Mouse (Mus musculus): ENCODE measurements around the gene Ubxn10.

Ubxn10 gene

DNA sequence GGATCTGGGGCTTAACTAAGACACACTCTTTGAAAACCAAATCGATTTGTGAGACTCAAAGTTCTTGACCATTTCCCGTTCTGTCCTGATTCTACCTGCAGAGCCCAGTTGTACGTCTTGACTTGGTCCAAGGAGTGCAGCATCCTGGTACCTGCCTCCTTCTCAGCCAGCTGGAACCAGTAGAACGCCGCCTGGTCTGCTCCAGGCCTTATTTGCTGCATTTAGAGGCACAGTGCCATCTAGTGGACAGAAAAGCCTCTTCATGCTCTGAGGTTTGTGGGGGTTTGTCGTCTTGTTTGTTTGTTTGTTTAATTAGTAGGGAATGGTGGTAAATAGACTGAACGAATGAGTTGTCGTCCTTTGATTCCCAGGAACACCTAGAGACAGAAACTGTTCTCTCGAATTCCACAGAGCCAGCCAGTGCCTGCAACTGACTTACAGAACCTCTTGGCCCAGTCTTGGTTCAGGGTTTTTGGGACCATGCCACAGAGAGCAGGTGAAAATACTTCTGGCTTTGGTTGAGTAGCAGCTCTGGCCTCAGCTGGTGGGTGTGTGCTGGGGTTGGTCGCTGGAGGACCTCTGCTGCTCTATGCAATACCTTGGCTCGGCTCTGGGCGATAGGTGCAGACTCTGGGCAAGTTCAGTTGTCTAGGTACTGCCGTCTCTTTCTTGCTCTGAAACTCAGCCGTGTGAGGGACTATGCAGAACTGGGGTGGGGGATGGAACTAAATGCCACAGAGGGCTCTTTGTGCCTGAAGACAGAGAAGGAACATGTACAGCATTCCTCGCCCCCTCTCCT, 36.6 kb downstream of the Ubxn10 start:
- DNase-seq, result peak in 1 of 2 experiments; percentile 61

DNA sequence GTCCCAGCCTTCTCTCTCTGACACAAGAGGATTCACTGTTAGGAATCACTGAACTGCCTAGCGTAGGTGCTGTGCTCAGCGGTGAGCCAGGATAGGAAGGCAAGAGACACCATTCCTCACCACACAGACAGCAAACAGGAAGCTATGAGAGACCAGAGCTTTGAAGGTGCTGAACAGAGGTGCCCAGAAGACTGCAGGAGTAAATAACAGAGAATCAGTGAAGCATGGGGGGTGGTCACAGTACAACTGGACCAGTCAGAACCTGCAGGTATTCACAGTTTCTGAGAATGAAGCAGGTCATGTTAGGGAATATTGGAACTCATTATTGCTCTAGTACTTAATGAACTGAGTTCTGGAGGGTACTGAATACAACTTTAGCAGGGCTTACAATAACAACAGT, 38.7 kb downstream of the Ubxn10 start:
- no peak for DNase-seq

DNA sequence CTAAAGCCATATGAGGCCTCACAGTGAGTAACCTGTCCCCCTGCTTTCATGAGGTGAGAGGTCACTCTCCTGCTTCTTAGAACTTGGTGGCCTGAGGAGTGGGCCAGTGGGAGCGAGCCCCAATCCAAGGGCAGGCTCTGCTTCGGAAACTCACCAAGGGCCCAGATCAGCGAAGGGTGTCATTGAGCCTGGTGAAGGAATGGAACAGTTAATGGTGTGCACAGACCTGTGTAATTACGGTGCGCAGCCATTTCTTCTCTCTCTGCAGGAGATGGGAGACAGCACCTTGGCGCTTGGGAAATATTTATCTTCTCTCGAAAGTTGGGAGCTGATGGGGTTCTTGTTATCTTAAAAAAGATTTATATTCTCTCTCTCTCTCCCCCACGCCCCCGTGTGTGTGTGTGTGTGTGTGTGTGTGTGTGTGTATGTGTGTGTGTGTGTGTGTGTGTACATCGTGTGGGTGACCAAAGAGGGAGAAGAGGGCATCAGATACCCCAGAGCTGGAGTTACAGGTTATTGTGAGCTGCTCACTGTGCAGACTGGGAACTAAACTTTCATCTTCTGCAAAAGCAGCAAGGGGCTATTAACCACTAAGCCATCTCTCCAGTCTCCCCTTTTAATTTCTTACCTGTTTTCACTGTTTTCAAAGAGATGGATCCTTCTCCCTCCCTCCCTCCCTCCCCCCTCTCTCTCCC, 39.7 kb downstream of the Ubxn10 start:
- no peak for DNase-seq

DNA sequence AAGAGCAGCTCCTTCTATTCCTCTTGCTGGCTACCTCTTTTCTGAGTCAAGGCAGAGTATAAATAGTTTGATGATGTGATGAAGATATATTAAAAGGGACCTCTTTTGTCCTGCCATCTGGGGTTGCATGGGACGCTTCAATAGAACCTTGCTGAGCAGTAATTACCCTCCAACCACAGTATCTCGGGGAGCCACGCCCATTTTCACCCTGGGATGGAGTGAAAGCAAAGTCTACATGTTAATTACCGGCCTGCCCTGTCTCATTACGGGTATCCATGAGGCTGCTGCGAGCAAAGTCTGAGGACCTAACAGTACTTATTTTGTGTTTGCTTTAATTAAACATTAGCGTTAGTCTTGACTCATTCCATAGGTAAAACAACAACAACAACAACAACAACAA, 40.2 kb downstream of the Ubxn10 start:
- DNase-seq, result no peak

DNA sequence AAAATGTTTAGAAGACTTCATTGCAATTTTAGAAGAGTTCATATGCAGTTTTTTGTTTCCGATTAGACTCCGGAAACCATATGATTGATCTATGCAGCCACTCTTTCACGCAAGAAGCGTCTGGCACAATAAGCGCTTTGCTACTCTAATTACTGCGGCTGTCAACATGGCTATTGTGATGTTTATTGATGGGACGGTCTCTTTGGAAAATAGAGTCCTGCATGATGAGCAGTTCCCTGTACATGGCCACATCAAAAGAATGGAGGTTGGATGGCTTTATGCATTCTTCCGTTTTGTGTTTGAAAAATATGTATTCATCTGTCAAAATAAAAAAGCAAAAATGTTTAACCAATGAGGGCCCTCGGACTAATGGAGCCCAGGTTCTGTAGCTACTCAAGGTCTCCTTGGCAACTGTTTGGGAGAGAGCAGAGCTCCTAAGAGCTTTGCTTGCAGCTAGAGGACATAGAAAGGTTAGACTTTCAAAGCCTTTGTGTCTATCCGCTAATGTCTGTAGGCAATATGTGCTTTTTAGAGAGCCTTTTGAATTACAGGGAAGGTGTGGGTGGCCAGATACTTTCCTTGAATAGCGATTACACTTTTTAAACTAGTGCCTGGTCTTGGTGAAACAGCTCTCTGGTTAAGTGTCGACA, 43.8 kb downstream of the Ubxn10 start:
- DNase-seq, result no peak

DNA sequence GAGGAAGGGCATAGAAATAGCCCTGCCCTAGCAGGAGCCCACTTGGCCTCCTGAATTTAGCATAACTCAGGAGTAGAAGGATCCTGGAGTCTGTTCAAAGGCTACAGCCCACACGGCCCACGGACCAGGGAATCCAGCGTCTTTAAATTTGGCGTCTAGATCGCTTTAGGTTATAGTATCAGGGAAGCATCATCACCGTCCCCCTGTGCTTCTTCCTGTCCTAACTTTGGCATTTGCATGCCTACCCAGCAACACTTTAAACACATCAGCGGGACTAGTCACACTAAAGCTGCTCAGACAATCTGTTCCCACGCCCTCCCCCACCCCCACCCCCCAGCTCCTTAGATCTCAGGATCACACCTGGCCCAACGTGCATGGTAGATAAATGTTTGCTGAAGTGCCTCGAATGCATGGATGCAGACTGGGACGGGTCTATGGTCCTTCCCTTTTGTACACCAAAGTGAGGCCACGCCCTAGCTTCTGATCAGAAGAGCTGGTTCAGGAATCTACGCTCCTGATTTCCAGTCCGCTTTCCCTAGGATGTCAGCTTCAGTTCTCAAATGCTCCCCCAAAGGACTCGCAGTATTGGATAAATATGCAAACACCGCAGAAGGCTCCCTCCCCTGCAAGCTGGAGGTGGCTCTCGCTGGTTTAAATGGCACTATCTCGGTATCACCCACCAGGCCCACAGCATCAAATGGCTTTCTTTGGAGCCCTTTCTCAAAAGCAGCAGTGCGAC, 45.4 kb downstream of the Ubxn10 start:
- DNase-seq, result no peak

DNA sequence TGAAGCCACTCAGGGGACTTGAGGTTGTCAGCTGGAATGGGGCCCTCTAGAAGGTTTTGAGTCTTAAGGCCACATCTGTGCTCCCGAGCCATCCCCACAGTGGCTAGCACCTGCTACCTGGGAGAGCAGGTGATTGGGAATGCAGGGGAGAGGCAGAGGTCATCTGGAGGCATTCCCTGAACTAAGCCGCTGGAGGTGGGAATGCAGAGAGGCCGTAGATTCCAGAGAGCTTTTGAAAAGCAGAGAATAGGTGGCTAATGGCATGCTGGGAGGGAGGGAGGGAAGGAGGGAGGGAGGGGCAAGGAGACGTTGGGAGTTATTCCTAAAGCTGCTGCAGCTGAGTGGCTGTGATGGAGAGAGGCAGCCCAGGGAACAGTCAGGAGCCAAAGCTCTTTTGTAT, 46.4 kb downstream of the Ubxn10 start:
- no peak for DNase-seq

DNA sequence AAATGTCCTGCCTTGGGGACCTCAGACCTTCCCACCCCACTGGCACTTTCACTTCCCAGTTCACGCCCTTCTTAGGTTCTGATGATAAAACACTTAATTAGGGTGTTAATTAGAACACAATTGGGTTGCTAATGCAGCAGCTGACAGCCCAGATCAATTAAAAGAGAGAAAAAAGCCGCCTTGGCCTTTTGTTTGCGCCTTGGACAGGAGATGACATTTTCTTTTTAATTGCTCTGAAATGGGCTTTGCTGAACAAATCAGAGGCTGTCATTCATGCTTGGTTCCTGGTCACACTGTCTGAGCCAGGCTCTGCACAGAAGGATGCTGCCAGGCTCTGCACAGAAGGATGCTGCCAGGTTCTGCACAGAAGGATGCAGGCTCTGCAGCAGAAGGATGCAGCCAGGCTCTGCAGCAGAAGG, 47.9 kb downstream of the Ubxn10 start:
- no peak for DNase-seq

DNA sequence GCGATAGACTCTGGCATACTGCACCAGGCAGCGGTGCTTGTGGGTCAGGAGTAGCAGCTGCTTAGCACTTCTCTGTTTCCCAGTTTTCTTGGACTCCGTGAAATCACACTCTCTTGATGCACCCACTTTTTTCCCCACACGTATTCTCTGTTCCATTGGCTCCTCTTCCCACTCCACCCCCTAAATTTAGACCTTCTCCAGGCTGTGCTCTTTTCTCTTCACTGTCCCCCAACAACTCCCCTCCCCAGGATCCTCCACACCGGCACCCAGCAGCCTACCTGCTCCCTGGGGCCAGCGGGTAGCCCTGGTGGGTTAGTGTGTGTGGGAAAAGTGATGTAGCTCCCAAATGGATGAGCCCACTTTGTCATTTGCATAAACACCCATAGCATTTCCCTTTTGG, 51.2 kb downstream of the Ubxn10 start:
- DNase-seq, result no peak

DNA sequence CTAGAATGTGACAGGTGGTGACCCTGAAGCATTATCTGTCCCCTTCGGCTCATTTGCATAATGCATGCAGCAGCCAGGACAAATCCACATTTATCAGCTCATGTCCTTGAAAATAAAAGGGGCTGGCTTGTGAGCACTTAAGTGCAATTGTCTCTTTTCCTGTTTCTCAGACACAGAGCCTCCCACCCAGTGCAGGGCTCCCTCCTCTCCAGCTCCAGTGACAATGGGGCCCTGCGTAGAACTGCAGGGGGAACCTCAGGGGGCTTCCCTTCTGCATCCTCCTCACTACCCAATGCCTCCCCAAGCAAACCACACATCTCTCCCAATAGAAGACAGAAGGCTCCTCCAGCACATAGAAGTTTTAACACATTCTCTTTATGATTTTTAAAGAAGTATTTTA, 54.2 kb downstream of the Ubxn10 start:
- no peak for DNase-seq

DNA sequence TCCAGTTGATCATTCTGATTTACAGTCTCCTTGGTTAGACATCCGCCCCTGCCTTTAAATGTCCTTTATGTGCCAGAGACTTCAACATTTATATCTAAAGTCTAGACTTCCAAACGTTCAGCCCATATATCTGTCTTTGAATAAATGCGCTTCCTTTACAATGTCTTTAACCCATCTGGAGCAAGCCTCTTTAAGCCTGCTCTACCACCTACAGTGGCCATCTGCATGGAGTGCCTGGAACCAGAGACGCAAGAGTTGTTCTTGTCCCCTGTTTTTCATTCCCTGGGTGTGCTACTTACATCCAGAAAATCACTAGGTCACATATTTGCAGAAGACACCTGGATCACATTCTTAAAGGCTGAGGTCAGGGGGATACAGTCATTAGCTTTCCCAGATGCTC, 56.8 kb downstream of the Ubxn10 start:
- no peak for DNase-seq

DNA sequence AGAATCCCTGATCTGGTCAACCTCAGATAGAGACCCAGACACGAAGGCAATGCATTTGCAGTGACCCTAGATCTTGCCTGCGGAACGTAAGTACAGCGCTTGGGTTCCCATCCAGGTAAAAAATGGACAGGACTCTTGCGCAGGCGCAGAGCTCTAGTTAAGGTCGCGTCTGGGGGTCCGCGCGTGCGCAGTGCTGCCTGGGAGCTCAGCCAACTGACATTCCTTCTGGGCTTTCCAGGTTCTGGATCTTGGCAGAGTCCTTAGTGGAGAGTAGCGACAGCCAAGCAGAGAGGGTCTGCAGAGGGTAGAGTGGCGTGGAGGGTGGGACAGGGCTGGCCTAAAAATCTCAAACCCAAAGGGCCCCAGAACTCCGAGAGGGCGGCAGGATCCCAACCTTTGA, 59.4 kb downstream of the Ubxn10 start:
- peak in 1 of 2 experiments; percentile 30 for DNase-seq

DNA sequence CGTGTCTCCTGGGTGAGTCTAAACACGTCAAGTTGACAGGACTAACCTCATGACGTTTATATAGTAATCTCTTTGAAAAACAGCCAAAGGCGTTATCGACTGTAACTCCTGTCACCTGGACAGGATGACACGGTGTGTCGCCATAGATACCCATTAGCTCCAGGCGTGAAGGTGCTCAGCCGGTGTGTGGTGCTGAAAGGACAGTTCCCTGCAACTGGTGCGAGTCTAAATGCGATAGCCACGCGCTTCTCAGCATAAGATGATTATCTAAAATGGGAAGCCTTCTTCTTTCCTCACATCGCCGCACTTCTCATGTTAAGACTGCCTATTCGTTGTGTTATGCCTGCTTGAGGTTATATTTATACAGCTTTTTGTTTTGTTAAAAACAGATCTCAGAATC, 60.5 kb downstream of the Ubxn10 start:
- DNase-seq, result peak in 1 of 2 experiments; percentile 20

DNA sequence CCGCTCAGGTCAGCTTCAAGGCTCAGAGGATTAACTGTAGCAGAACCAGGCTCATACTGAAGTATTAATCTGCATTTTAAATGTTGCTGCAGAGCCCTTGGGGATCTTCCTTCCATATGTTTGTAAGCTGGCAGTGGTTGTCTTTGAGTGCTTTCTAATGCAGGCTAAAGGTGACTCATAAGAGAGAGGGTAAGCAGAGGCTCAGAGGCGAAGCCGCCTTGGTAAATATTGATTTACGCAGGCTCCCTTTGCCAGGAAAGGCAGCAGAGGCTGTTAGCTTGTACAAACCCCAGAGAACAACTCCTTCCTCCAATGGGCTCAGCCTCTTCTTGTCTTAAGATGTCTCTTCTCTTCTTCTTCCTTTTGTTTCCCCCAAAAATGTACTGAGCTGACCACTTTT, 64.8 kb downstream of the Ubxn10 start:
- no peak for DNase-seq

DNA sequence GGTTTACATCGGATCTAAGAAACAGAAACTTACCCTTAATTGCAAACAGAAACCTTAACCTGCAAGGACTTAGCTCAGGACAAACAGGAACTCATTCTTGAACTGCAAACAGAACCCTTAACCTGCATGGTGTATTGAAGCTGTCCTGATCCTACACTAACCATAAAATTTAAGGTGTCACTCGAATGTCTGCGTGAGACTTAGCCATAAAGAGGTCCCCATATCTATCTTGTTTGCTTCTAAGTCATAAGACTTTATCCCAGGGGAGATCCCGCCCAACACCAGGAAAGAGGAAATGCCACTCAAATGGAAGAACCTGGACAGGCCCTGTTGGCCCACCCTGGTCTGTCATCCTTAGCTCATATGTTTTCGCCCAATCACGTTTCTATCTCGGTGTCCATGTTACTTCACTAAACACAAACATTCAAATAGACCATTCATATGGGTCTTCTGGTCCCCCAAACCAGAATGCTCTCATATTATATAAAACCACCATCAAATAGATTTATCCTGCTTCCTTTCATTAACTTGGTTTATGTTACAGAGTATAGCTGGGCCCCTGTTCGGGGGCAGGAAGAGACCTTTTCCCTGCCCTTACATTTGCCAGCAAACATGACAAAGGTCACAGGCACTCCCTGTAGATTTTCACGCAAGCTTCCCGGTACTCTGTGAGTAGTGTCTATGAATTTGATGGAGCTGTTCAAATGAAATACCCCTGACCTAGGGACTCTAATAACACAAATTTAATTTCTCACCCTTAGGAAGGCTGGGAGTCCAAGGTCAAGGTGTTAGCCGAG, 66.7 kb downstream of the Ubxn10 start:
- no peak for DNase-seq

DNA sequence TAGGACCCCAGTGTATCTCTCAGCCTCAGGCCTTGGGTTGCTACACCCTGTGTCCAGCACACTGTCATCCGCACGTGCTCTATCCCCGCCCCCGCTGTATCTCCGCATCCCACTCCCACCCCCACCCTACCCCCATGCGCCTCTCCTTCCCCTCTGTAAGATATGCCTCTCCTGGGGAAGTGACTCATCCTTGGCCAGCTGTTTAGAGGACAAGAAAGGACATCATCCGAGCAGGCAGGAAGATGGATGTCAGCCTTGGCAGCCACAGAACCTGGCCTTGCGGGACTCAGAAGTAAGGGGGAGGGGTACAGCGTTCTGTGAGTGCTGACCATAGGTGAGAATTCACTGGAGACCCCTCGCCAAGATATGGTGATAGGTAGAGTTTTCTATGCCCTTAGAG, 70.4 kb downstream of the Ubxn10 start:
- DNase-seq, result no peak

DNA sequence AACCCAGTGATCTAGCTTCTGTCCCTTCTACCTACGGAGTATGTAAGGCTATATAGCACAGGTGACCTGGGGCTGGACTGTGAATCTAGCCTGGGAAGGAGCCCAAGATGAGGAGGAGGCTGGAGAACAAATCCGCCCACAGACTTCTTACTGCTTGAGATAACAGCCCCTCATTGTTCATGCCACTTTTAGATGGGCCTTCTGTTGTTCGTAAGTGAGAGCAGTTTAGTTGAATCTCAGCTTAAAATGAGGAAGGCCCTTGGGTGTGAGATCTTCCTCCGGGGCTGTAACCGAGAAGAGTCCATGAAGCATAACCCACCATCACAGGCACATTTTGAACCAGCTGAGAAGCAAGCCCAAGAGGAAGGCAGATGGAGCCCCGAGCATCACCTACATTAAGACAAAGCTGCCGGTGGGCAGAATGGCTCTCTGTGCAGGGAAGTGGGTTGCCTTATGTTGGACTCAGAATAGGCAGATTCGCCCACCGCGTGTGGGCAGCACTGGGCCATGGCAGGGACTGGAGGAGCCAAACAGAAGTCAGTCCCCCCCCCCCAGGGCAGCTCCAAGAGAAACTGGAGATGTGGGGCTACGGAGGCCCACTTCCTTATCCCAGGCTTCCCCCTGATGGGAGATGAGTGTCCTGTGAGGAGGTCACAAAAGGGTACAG, 76.9 kb downstream of the Ubxn10 start:
- no peak for DNase-seq

Measured in lung, postnatal 4 days (tissue).